In the genomic region with DNA sequence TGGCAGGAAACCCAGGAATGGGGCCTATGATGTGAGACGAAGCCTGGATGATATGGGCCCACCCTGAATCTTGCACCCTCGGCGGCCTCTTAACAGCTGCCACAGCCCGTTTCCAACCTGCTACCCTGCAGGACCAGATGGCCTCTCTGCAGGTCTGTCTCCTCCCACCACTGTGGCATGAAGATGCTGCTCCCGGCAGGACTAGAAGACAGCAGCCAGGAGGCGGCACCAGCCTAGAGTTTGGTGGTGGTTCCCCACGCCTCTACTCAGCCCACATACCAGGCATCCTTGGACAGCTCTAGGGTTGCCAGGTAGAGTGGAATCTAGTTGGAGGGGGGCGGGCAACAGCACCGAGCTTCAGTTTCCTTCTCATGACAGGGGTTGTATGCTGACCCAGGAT, we compare ENCODE assay signal across 16 mouse cellular contexts.
DNase-seq lines count a peak whose midpoint lies in the region; ATAC-seq and TF ChIP-seq lines count a peak whose summit lies in the region.
"Had no signal": no experiment of that assay in that cellular context is flagged by ENCODE, and none has a peak within 500 bp of the region (broad histone marks: within the 10 kb centered on the region; RNA-seq: fewer than 3 reads in every experiment).

No protein-coding gene starts in this region.

- peak; percentile 47 for TF ChIP-seq CTCF in layer of hippocampus, adult 2 months (conservative IDR thresholded peaks at IDR 0.05)
- no peak for TF ChIP-seq CTCF in brain, embryonic 14.5 days (IDR thresholded peaks at IDR 0.05; ENCODE audit: borderline replicate concordance, extremely low read depth, insufficient read depth, insufficient read length)
- no peak for TF ChIP-seq CTCF in kidney, adult 2 months (conservative IDR thresholded peaks at IDR 0.05; ENCODE audit: insufficient read depth, insufficient read length, low read depth, low read length)

- H3K9me3 ChIP-seq in forebrain, embryonic 14.5 days (replicated peaks; ENCODE audit: control insufficient read depth, low read length), result no peaks in the 10 kb centered on the region
- no peaks in the 10 kb centered on the region for H3K9me3 ChIP-seq in forebrain, embryonic 15.5 days
- H3K9me3 ChIP-seq: embryonic facial prominence, embryonic 13.5 days; neural tube, embryonic 15.5 days had no signal

- DNase-seq in forebrain, embryonic 14.5 days (ENCODE audit: low spot score), result no peak
- DNase-seq in layer of hippocampus, adult 2 months (ENCODE audit: low spot score in 2 of 2), result no peak
- DNase-seq in layer of hippocampus, postnatal 10 days (ENCODE audit: low spot score in 2 of 2), result no peak
- DNase-seq in brain, embryonic 14.5 days (ENCODE audit: low read depth), result peak; percentile 27
- peak; percentile 80 to 81 for DNase-seq in cerebellum, postnatal 25 days
- no peak for DNase-seq in gastrocnemius, adult 18-20 months (ENCODE audit: low spot score)
- no peak for DNase-seq in kidney, adult 2 months
- DNase-seq: gastrocnemius, adult 2 months; kidney, adult 18-20 months; lung, adult 2 months; thymus, adult 18-20 months had no signal

- H3K4me2 ChIP-seq in forebrain, embryonic 14.5 days (ENCODE audit: low read length), result no peak overlapping the region
- no peak overlapping the region for H3K4me2 ChIP-seq in forebrain, embryonic 15.5 days (replicated peaks)
- H3K4me2 ChIP-seq: embryonic facial prominence, embryonic 13.5 days; midbrain, embryonic 11.5 days; neural tube, embryonic 15.5 days had no signal

- peaks cover 19% of the 10 kb centered on the region; the same call in 1 of the 2 replicates for H3K36me3 ChIP-seq in forebrain, embryonic 14.5 days (ENCODE audit: control insufficient read depth, insufficient read depth, low read length)
- no peaks in the 10 kb centered on the region for H3K36me3 ChIP-seq in forebrain, embryonic 15.5 days
- no peaks in the 10 kb centered on the region for H3K36me3 ChIP-seq in kidney, adult 2 months (ENCODE audit: control insufficient read depth, insufficient read depth, low read length)
- H3K36me3 ChIP-seq: neural tube, embryonic 15.5 days had no signal

- H3K4me1 ChIP-seq in forebrain, embryonic 14.5 days (ENCODE audit: control insufficient read depth, insufficient read depth, low read length), result no peaks in the 10 kb centered on the region
- H3K4me1 ChIP-seq in forebrain, embryonic 15.5 days, result no peaks in the 10 kb centered on the region
- no peaks in the 10 kb centered on the region for H3K4me1 ChIP-seq in kidney, adult 2 months (ENCODE audit: control insufficient read depth, insufficient read depth, low read length)
- H3K4me1 ChIP-seq: neural tube, embryonic 15.5 days had no signal

- H3K27me3 ChIP-seq in forebrain, embryonic 14.5 days (replicated peaks; ENCODE audit: control insufficient read depth, insufficient read depth, low read length), result no peaks in the 10 kb centered on the region
- no peaks in the 10 kb centered on the region for H3K27me3 ChIP-seq in forebrain, embryonic 15.5 days
- no peaks in the 10 kb centered on the region for H3K27me3 ChIP-seq in kidney, adult 2 months (replicated peaks; ENCODE audit: control insufficient read depth, insufficient read depth, low read length)
- H3K27me3 ChIP-seq: embryonic facial prominence, embryonic 13.5 days; neural tube, embryonic 15.5 days had no signal

- peak; percentile 40; the same call in 1 of the 2 replicates for ATAC-seq in forebrain, embryonic 14.5 days
- ATAC-seq in forebrain, embryonic 15.5 days (replicated peaks), result no peak
- ATAC-seq: activated CD4-positive, CD25-positive, alpha-beta regulatory T cell, adult 4 months had no signal

- H3K4me3 ChIP-seq in forebrain, embryonic 14.5 days (ENCODE audit: low read depth, low read length), result no peak overlapping the region
- no peak overlapping the region for H3K4me3 ChIP-seq in forebrain, embryonic 15.5 days
- no peak overlapping the region for H3K4me3 ChIP-seq in layer of hippocampus, adult 2 months
- H3K4me3 ChIP-seq in kidney, adult 2 months (ENCODE audit: insufficient read depth, low read depth, low read length), result no peak overlapping the region
- H3K4me3 ChIP-seq: embryonic facial prominence, embryonic 13.5 days; gastrocnemius, adult 2 months; neural tube, embryonic 15.5 days had no signal

- TF ChIP-seq POLR2A in brain, embryonic 14.5 days (IDR thresholded peaks at IDR 0.05; ENCODE audit: borderline replicate concordance, extremely low read depth, insufficient read depth, insufficient read length, poor library complexity, severe bottlenecking), result no peak
- no peak for TF ChIP-seq POLR2A in kidney, adult 2 months (IDR thresholded peaks at IDR 0.05; ENCODE audit: low read depth, low read length)

- WGBS in forebrain, embryonic 14.5 days, result 78% methylated on average over 9 of the region's 9 CpGs
- 80% methylated on average over 9 of the region's 9 CpGs for WGBS in forebrain, embryonic 15.5 days
- WGBS in kidney, adult 2 months, result 72% methylated on average over 9 of the region's 9 CpGs

- H3K27ac ChIP-seq in forebrain, embryonic 14.5 days (ENCODE audit: low read depth, low read length), result no peak overlapping the region
- no peak overlapping the region for H3K27ac ChIP-seq in forebrain, embryonic 15.5 days (replicated peaks)
- no peak overlapping the region for H3K27ac ChIP-seq in layer of hippocampus, adult 2 months
- no peak overlapping the region for H3K27ac ChIP-seq in kidney, adult 2 months (ENCODE audit: insufficient read depth, low read depth, low read length)
- H3K27ac ChIP-seq: embryonic facial prominence, embryonic 13.5 days; gastrocnemius, adult 2 months; neural tube, embryonic 15.5 days had no signal

- no peak overlapping the region for H3K9ac ChIP-seq in forebrain, embryonic 14.5 days (ENCODE audit: low read length)
- no peak overlapping the region for H3K9ac ChIP-seq in forebrain, embryonic 15.5 days (replicated peaks)
- H3K9ac ChIP-seq: embryonic facial prominence, embryonic 13.5 days; neural tube, embryonic 15.5 days had no signal

Comparison
In these comparisons a context has a peak if more than half of its experiments do, and no peak if none do; other contexts are left out.
1. DNase-seq: peak in brain, embryonic 14.5 days (single experiment) and cerebellum, postnatal 25 days (2 of 2); none in forebrain, embryonic 14.5 days (single experiment), layer of hippocampus, adult 2 months (0 of 2), layer of hippocampus, postnatal 10 days (0 of 2), gastrocnemius, adult 18-20 months (single experiment) and kidney, adult 2 months (single experiment).